Mouse (Mus musculus): Measurements from ENCODE around the gene 6430550D23Rik. TPM values are rescaled to one million over a fixed set of nuclear protein-coding genes. Genes with fewer than 3 reads are reported as not detected.

The 6430550D23Rik gene
- total and polyA plus RNA-seq, 2 experiments from 2014 or later, result 1.0 to 1.1 TPM

DNA sequence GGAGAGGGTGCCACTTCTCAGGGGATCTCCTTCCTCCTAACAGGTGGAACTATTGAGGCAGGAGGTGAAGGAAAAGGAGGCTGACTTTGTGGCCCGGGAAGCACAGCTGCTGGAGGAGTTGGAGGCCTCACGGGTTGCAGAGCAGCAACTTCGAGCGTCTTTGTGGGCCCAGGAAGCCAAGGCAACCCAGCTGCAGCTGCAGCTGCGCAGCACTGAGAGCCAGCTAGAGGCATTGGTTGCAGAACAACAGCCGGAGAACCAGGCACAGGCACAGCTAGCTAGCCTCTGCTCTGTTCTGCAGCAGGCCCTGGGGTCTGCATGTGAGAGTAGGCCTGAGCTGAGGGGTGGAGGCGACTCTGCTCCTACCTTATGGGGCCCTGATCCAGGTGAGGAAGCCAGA, 22.0 kb downstream of the 6430550D23Rik start:
- no peaks in the 10 kb centered on the region for H3K4me1 ChIP-seq (ENCODE audit: insufficient read depth)
- no peak overlapping the region for H3K4me3 ChIP-seq (ENCODE audit: low read depth, low read length)
- H3K27me3 ChIP-seq (ENCODE audit: insufficient read depth, low read length), result no peaks in the 10 kb centered on the region
- DNase-seq (no peak), ATAC-seq (no peak)
- peaks cover 89% of the 10 kb centered on the region for H3K36me3 ChIP-seq (ENCODE audit: insufficient read depth)
- TF ChIP-seq CTCF (IDR thresholded peaks at IDR 0.05; ENCODE audit: low read depth), result no peak
- H3K27ac ChIP-seq (ENCODE audit: low read depth, low read length), result no peak overlapping the region
- WGBS, result 91% methylated on average over 7 of the region's 7 CpGs
- no peaks in the 10 kb centered on the region for H3K9me3 ChIP-seq (ENCODE audit: low read length)
- H3K4me2 ChIP-seq (ENCODE audit: low read depth), result no peak overlapping the region
- no peak overlapping the region for H3K9ac ChIP-seq

DNA sequence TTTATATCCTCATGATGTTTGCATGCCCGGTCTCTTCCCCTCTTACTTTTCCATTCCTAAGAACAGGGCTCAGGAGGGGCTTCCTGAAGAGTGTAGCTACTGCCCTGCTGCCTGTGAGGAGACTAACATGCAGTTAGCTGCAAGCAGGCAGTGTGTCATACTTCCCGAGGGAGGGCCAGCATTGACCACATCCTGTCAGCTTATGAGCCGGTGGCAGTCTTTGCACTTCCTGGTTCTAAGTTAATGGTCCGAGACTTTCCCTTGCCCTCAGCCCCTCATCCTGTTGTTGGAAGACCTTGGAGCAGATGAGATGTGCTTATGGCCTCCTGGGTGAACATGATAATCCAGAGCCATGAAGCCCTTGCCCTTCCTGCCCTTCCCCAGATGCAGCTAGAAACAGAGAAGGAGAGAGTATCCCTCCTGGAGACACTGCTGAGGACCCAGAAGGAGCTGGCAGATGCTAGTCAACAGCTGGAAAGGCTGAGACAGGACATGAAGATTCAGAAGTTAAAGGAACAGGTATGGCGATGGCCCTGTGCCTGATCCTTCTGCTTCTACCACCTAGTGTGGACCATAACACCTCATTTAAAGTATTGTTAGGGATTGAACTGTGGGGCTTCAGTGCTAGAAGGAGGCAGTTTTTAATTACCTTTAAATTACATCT, 28.3 kb downstream of the 6430550D23Rik start:
- DNase-seq (no peak), ATAC-seq (no peak)
- Histone ChIP-seq H3K4me2 (ENCODE audit: low read depth) (no peak overlapping the region), H3K4me1 (ENCODE audit: insufficient read depth) (no peaks in the 10 kb centered on the region), H3K36me3 (ENCODE audit: insufficient read depth) (peaks cover 86% of the 10 kb centered on the region), H3K9me3 (ENCODE audit: low read length) (no peaks in the 10 kb centered on the region), H3K9ac (no peak overlapping the region), H3K27ac (ENCODE audit: low read depth, low read length) (no peak overlapping the region), H3K27me3 (ENCODE audit: insufficient read depth, low read length) (no peaks in the 10 kb centered on the region), H3K4me3 (ENCODE audit: low read depth, low read length) (no peak overlapping the region)
- 88% methylated on average over 5 of the region's 5 CpGs for WGBS
- TF ChIP-seq CTCF (IDR thresholded peaks at IDR 0.05; ENCODE audit: low read depth), result no peak

DNA sequence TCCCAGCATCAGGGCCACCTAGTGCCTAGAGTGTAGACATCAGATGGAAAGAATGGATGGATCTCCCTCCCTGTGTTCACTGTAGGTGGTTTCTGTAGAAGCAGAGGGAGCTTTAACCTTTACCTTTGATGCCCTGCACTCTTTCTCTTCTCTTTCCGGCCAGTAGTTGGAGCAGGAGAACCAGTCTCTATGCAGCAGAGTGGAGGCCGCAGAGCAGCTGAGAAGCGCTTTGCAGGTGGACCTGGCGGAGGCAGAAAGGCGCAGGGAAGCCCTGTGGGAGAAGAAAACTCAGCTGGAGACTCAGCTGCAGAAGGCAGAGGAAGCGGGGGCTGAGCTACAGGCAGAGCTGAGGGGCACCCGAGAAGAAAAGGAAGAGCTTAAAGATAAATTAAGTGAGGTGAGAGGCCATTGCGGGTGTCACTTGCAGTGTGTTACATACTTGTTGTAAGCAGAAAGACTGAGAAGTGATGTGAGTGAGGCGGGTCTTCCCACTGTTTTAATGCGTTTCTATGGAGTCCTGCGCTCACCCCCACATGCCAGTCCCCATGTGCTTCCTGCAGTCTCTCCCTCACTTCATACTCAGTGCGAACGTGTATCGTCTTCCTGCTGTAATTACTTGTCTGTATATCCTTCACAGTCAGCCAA, 33.6 kb downstream of the 6430550D23Rik start:
- Histone ChIP-seq H3K27me3 (ENCODE audit: insufficient read depth, low read length) (no peaks in the 10 kb centered on the region), H3K4me2 (ENCODE audit: low read depth) (no peak overlapping the region), H3K9ac (no peak overlapping the region), H3K36me3 (ENCODE audit: insufficient read depth) (peaks cover 84% of the 10 kb centered on the region), H3K9me3 (ENCODE audit: low read length) (no peaks in the 10 kb centered on the region), H3K4me1 (ENCODE audit: insufficient read depth) (no peaks in the 10 kb centered on the region), H3K27ac (ENCODE audit: low read depth, low read length) (no peak overlapping the region), H3K4me3 (ENCODE audit: low read depth, low read length) (no peak overlapping the region)
- DNase-seq (no peak), ATAC-seq (no peak)
- TF ChIP-seq CTCF (IDR thresholded peaks at IDR 0.05; ENCODE audit: low read depth), result peak; percentile 16; the same call in 1 of the 2 replicates
- 82% methylated on average over 14 of the region's 14 CpGs for WGBS

DNA sequence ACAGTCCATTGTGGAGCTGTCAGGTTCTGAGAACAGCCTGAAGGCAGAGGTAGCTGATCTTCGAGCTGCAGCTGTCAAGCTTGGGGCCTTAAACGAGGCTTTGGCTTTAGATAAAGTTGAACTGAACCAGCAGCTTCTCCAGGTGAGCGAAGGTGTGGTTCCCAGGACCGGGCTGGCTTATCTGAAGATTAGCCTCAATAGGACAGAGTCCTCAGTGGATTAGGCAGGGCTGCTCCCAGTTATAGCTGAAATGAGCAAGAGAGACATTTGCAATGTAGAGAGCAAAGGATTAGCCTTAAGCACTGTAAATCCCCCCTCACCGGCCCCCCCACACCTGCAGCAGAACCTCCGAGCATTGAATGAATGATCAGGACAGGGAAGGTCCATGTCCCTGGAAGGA, 34.4 kb downstream of the 6430550D23Rik start:
- Histone ChIP-seq H3K4me3 (ENCODE audit: low read depth, low read length) (no peak overlapping the region), H3K4me1 (ENCODE audit: insufficient read depth) (no peaks in the 10 kb centered on the region), H3K27me3 (ENCODE audit: insufficient read depth, low read length) (no peaks in the 10 kb centered on the region), H3K4me2 (ENCODE audit: low read depth) (no peak overlapping the region), H3K27ac (ENCODE audit: low read depth, low read length) (no peak overlapping the region), H3K9me3 (ENCODE audit: low read length) (no peaks in the 10 kb centered on the region), H3K9ac (no peak overlapping the region), H3K36me3 (ENCODE audit: insufficient read depth) (peaks cover 85% of the 10 kb centered on the region)
- 82% methylated on average over 6 of the region's 6 CpGs for WGBS
- ATAC-seq (no peak), DNase-seq (no peak)
- no peak for TF ChIP-seq CTCF (IDR thresholded peaks at IDR 0.05; ENCODE audit: low read depth)

DNA sequence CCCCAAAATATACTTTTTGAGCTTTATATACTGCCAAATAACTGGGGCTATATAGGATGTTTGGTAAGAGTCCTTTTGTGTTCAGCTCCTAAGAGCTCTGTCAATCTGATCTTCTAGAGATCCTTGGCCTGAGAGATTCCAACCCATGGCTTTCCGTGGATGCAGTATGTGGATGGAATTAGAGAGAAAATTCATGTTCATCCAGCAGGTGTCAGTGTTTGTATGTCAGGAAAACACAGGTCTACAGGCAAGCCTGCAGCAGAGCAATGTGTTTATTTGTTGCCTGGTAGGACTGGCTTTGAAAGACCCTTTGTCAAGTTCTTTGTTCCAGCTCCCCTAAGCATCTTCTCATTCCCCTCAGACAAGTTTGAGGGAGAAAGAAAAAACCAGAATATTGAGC, 44.8 kb downstream of the 6430550D23Rik start:
- no peaks in the 10 kb centered on the region for H3K9me3 ChIP-seq (ENCODE audit: low read length)
- no peak overlapping the region for H3K4me2 ChIP-seq (ENCODE audit: low read depth)
- peak; percentile 74 for ATAC-seq
- peak; percentile 61 for DNase-seq
- WGBS, result 19% methylated on average over 1 of the region's 1 CpGs
- no peak overlapping the region for H3K4me3 ChIP-seq (ENCODE audit: low read depth, low read length)
- H3K27ac ChIP-seq (ENCODE audit: low read depth, low read length), result no peak overlapping the region
- no peaks in the 10 kb centered on the region for H3K4me1 ChIP-seq (ENCODE audit: insufficient read depth)
- H3K27me3 ChIP-seq (ENCODE audit: insufficient read depth, low read length), result no peaks in the 10 kb centered on the region
- TF ChIP-seq CTCF (IDR thresholded peaks at IDR 0.05; ENCODE audit: low read depth), result peak; percentile 72
- H3K36me3 ChIP-seq (ENCODE audit: insufficient read depth), result peaks cover 51% of the 10 kb centered on the region
- no peak overlapping the region for H3K9ac ChIP-seq

DNA sequence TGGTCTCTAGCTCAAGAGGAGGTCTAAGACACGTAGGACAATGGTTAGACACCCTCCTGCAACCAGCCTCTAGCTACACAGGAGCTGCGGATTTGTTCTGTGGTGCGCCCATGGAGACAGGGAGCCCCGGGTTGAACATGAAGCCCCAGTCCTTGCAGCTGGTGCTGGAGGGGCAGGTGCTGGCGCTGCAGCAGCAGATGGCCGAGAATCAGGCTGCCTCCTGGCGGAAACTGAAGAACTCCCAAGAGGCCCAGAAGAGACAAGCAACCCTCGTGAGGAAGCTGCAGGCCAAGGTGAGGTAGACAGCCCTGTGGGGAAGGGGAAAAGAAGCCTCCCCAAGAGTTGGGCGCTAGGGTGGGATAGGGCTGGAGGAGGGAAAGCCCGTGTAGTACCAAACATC, 45.9 kb downstream of the 6430550D23Rik start:
- no peak for ATAC-seq
- no peak overlapping the region for H3K4me2 ChIP-seq (ENCODE audit: low read depth)
- DNase-seq, result no peak
- H3K9ac ChIP-seq, result no peak overlapping the region
- no peak overlapping the region for H3K27ac ChIP-seq (ENCODE audit: low read depth, low read length)
- 80% methylated on average over 10 of the region's 10 CpGs for WGBS
- peaks cover 40% of the 10 kb centered on the region for H3K36me3 ChIP-seq (ENCODE audit: insufficient read depth)
- no peaks in the 10 kb centered on the region for H3K9me3 ChIP-seq (ENCODE audit: low read length)
- no peak for TF ChIP-seq CTCF (IDR thresholded peaks at IDR 0.05; ENCODE audit: low read depth)
- H3K27me3 ChIP-seq (ENCODE audit: insufficient read depth, low read length), result no peaks in the 10 kb centered on the region
- 0 out of 2 replicates have a peak, but pooled peaks cover 4% of the 10 kb centered on the region for H3K4me1 ChIP-seq (ENCODE audit: insufficient read depth)
- no peak overlapping the region for H3K4me3 ChIP-seq (ENCODE audit: low read depth, low read length)

DNA sequence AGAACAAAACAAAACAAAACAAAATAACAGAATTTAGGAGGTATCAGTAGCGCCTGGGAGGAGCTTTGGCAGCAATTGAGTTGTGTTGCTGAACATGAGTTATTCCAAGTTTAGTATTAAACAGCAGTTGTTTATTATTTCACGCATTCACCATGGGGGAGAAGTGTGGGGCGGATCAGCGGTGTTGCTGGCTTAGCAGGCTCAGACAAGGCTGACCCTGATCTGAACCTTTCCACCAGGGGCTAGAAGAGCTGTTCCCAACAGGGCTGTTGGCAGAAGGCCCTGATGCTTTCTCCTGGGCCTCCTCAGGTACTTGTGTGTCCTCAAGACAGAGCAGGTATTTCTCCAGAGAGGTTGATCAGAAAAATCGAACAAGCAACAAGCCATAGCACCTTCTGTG, 47.8 kb downstream of the 6430550D23Rik start:
- WGBS, result 88% methylated on average over 5 of the region's 5 CpGs
- no peak overlapping the region for H3K4me3 ChIP-seq (ENCODE audit: low read depth, low read length)
- no peak overlapping the region for H3K27ac ChIP-seq (ENCODE audit: low read depth, low read length)
- no peak for TF ChIP-seq CTCF (IDR thresholded peaks at IDR 0.05; ENCODE audit: low read depth)
- H3K4me1 ChIP-seq (ENCODE audit: insufficient read depth), result 0 out of 2 replicates have a peak, but pooled peaks cover 4% of the 10 kb centered on the region
- ATAC-seq (no peak), DNase-seq (no peak)
- H3K9me3 ChIP-seq (ENCODE audit: low read length), result no peaks in the 10 kb centered on the region
- no peaks in the 10 kb centered on the region for H3K27me3 ChIP-seq (ENCODE audit: insufficient read depth, low read length)
- no peak overlapping the region for H3K4me2 ChIP-seq (ENCODE audit: low read depth)
- no peak overlapping the region for H3K9ac ChIP-seq
- peaks cover 26% of the 10 kb centered on the region for H3K36me3 ChIP-seq (ENCODE audit: insufficient read depth)
